Mouse (Mus musculus) intestine, embryonic 16.5 days (tissue): Measurements from ENCODE around the gene 5830411N06Rik. TPM values are rescaled to one million over a fixed set of nuclear protein-coding genes. Genes with fewer than 3 reads are reported as not detected.

Experiments
- ATAC-seq: fragments of 200-750 bp; cut with Nextera tagmentation; 2 replicates; pipeline ENCODE4 v1.8.0; 2017; ENCODE audit warnings: moderate TSS enrichment, moderate library complexity
- H3K27ac ChIP-seq: fragments of 300-500 bp; sonication (generic); 2 replicates; pipeline ENCODE4 v1.5.1; 2014; ENCODE audit warnings: mild to moderate bottlenecking, low read length
- H3K27me3 ChIP-seq: fragments of 300-500 bp; sonication (generic); replicated peaks from 2 replicates; pipeline ENCODE4 v1.6.1; 2014; ENCODE audit warnings: low read length, control low read depth, mixed read lengths; ENCODE audit not compliant: control insufficient read depth, insufficient read depth
- H3K36me3 ChIP-seq: fragments of 300-500 bp; sonication (generic); 2 replicates; pipeline ENCODE4 v1.6.1; 2014; ENCODE audit warnings: low read length, control low read depth; ENCODE audit not compliant: control insufficient read depth, insufficient read depth
- H3K4me1 ChIP-seq: fragments of 300-500 bp; sonication (generic); 2 replicates; pipeline ENCODE4 v1.6.1; 2014; ENCODE audit warnings: low read length, control low read depth, mixed read lengths; ENCODE audit not compliant: control insufficient read depth, insufficient read depth
- H3K4me2 ChIP-seq: fragments of 300-500 bp; sonication (generic); 2 replicates; pipeline ENCODE4 v1.6.1; 2014; ENCODE audit warnings: low read depth, low read length, control low read depth
- H3K4me3 ChIP-seq: fragments of 300-500 bp; sonication (generic); 2 replicates; pipeline ENCODE4 v1.5.1; 2014; ENCODE audit warnings: mild to moderate bottlenecking, low read length
- H3K9ac ChIP-seq: fragments of 300-500 bp; sonication (generic); 2 replicates; pipeline ENCODE4 v1.6.1; 2014; ENCODE audit warnings: low read depth, low read length
- H3K9me3 ChIP-seq: fragments of 300-500 bp; sonication (generic); 2 replicates; pipeline ENCODE4 v1.6.1; 2016; ENCODE audit warnings: low read length, control low read depth; ENCODE audit not compliant: control insufficient read depth
- WGBS: fragments of 180-500 bp; shearing (Covaris S2); extraction: QIAGEN DNeasy Blood & Tissue Kit; methylation state at CpG from one replicate; pipeline ENCODE4 v1.1.7; 2014; 5-methylcytosine and 5-hydroxymethylcytosine counted together
- polyA plus RNA-seq: library from polyadenylated mRNA; unstranded; fragments of >200 nt; fragmentation: Nextera tagmentation; extraction: Ambion mirVana; gene quantifications from 2 replicates; pipeline ENCODE4 v1.2.1, GENCODE M21; 2015

The 5830411N06Rik gene
- not detected in 2 replicates for polyA plus RNA-seq

- Histone ChIP-seq H3K27ac (no peak within 1 kb of the TSS), H3K9ac (no peak within 1 kb of the TSS), H3K4me1 (no peaks in the 10 kb centered on the region), H3K9me3 (no peaks in the 10 kb centered on the region), H3K27me3 (no peaks in the 10 kb centered on the region), H3K4me3 (no peak within 1 kb of the TSS), H3K36me3 (no peaks in the 10 kb centered on the region), H3K4me2 (no peak within 1 kb of the TSS)
- WGBS, result 77% methylated on average over 4 of the region's 4 CpGs
- ATAC-seq, result no peak
Measured at GRCm38 (mm10) chr7:140247216-140247615, at the start of gene 5830411N06Rik. 5830411N06Rik (plus strand) TSS chr7:140247284.

GRCm38 (mm10) chr7:140201090-140201489, 46.0 kb upstream of the 5830411N06Rik start:
- Histone ChIP-seq H3K4me1 (no peaks in the 10 kb centered on the region), H3K9ac (no peak overlapping the region), H3K27me3 (no peaks in the 10 kb centered on the region), H3K4me2 (no peak overlapping the region), H3K9me3 (no peaks in the 10 kb centered on the region), H3K4me3 (no peak overlapping the region), H3K36me3 (no peaks in the 10 kb centered on the region), H3K27ac (no peak overlapping the region)
- WGBS, result 92% methylated on average over 4 of the region's 4 CpGs
- ATAC-seq, result no peak

- Histone ChIP-seq H3K9ac (no peak within 1 kb of the TSS), H3K4me3 (no peak within 1 kb of the TSS), H3K9me3 (no peaks in the 10 kb centered on the region), H3K27me3 (no peaks in the 10 kb centered on the region), H3K36me3 (no peaks in the 10 kb centered on the region), H3K4me2 (no peak within 1 kb of the TSS), H3K27ac (no peak within 1 kb of the TSS), H3K4me1 (no peaks in the 10 kb centered on the region)
- ATAC-seq, result no peak
Measured at GRCm38 (mm10) chr7:140205864-140206263, 41.2 kb upstream of the 5830411N06Rik start, which contains the start of gene Olfr524. Olfr524 (minus strand) TSS chr7:140205964.

- no peak overlapping the region for H3K27ac ChIP-seq
- no peaks in the 10 kb centered on the region for H3K27me3 ChIP-seq
- no peak for ATAC-seq
- H3K4me3 ChIP-seq, result no peak overlapping the region
- WGBS, result 73% methylated on average over 3 of the region's 3 CpGs
- H3K9ac ChIP-seq, result no peak overlapping the region
- H3K4me2 ChIP-seq, result no peak overlapping the region
- no peaks in the 10 kb centered on the region for H3K9me3 ChIP-seq
- no peaks in the 10 kb centered on the region for H3K36me3 ChIP-seq
- H3K4me1 ChIP-seq, result no peaks in the 10 kb centered on the region
Measured at GRCm38 (mm10) chr7:140206904-140207303, 40.2 kb upstream of the 5830411N06Rik start.

GRCm38 (mm10) chr7:140208153-140208552, 38.9 kb upstream of the 5830411N06Rik start:
- H3K27ac ChIP-seq, result no peak overlapping the region
- H3K27me3 ChIP-seq, result no peaks in the 10 kb centered on the region
- H3K4me2 ChIP-seq, result no peak overlapping the region
- H3K4me1 ChIP-seq, result no peaks in the 10 kb centered on the region
- WGBS, result 63% methylated on average over 8 of the region's 8 CpGs
- H3K9ac ChIP-seq, result no peak overlapping the region
- ATAC-seq, result no peak
- H3K4me3 ChIP-seq, result no peak overlapping the region
- no peaks in the 10 kb centered on the region for H3K9me3 ChIP-seq
- H3K36me3 ChIP-seq, result no peaks in the 10 kb centered on the region

GRCm38 (mm10) chr7:140208677-140209076, 38.4 kb upstream of the 5830411N06Rik start:
- Histone ChIP-seq H3K27ac (no peak overlapping the region), H3K36me3 (no peaks in the 10 kb centered on the region), H3K9ac (no peak overlapping the region), H3K4me2 (no peak overlapping the region), H3K4me3 (no peak overlapping the region), H3K4me1 (no peaks in the 10 kb centered on the region), H3K27me3 (no peaks in the 10 kb centered on the region), H3K9me3 (no peaks in the 10 kb centered on the region)
- ATAC-seq, result no peak
- 67% methylated on average over 3 of the region's 3 CpGs for WGBS

- no peak overlapping the region for H3K4me3 ChIP-seq
- no peaks in the 10 kb centered on the region for H3K4me1 ChIP-seq
- no peaks in the 10 kb centered on the region for H3K9me3 ChIP-seq
- 81% methylated on average over 5 of the region's 5 CpGs for WGBS
- H3K4me2 ChIP-seq, result no peak overlapping the region
- H3K27ac ChIP-seq, result no peak overlapping the region
- H3K27me3 ChIP-seq, result no peaks in the 10 kb centered on the region
- H3K36me3 ChIP-seq, result no peaks in the 10 kb centered on the region
- ATAC-seq, result no peak
- no peak overlapping the region for H3K9ac ChIP-seq
Measured at GRCm38 (mm10) chr7:140213841-140214240, 33.2 kb upstream of the 5830411N06Rik start.

- H3K9me3 ChIP-seq, result no peaks in the 10 kb centered on the region
- H3K36me3 ChIP-seq, result no peaks in the 10 kb centered on the region
- no peaks in the 10 kb centered on the region for H3K27me3 ChIP-seq
- no peaks in the 10 kb centered on the region for H3K4me1 ChIP-seq
- no peak within 1 kb of the TSS for H3K9ac ChIP-seq
- no peak for ATAC-seq
- no peak within 1 kb of the TSS for H3K27ac ChIP-seq
- H3K4me2 ChIP-seq, result no peak within 1 kb of the TSS
- WGBS, result 89% methylated on average over 2 of the region's 2 CpGs
- H3K4me3 ChIP-seq, result no peak within 1 kb of the TSS
Measured at GRCm38 (mm10) chr7:140217967-140218366, 29.1 kb upstream of the 5830411N06Rik start, which contains the start of gene Cd163l1. Cd163l1 (plus strand) TSS chr7:140218267.

GRCm38 (mm10) chr7:140219268-140219667, 27.8 kb upstream of the 5830411N06Rik start:
- no peak overlapping the region for H3K4me3 ChIP-seq
- H3K27me3 ChIP-seq, result no peaks in the 10 kb centered on the region
- H3K4me2 ChIP-seq, result no peak overlapping the region
- no peaks in the 10 kb centered on the region for H3K36me3 ChIP-seq
- no peaks in the 10 kb centered on the region for H3K4me1 ChIP-seq
- ATAC-seq, result no peak
- H3K9ac ChIP-seq, result no peak overlapping the region
- H3K27ac ChIP-seq, result no peak overlapping the region
- 8% methylated on average over 1 of the region's 1 CpGs for WGBS
- no peaks in the 10 kb centered on the region for H3K9me3 ChIP-seq

- no peaks in the 10 kb centered on the region for H3K9me3 ChIP-seq
- no peak overlapping the region for H3K4me2 ChIP-seq
- no peaks in the 10 kb centered on the region for H3K36me3 ChIP-seq
- no peak overlapping the region for H3K27ac ChIP-seq
- H3K4me1 ChIP-seq, result no peaks in the 10 kb centered on the region
- no peak overlapping the region for H3K4me3 ChIP-seq
- WGBS, result 88% methylated on average over 4 of the region's 4 CpGs
- H3K27me3 ChIP-seq, result no peaks in the 10 kb centered on the region
- no peak overlapping the region for H3K9ac ChIP-seq
- ATAC-seq, result no peak
Measured at GRCm38 (mm10) chr7:140220375-140220774, 26.7 kb upstream of the 5830411N06Rik start.
